Mouse (Mus musculus): ENCODE measurements around the gene Fam193a.

DNA sequence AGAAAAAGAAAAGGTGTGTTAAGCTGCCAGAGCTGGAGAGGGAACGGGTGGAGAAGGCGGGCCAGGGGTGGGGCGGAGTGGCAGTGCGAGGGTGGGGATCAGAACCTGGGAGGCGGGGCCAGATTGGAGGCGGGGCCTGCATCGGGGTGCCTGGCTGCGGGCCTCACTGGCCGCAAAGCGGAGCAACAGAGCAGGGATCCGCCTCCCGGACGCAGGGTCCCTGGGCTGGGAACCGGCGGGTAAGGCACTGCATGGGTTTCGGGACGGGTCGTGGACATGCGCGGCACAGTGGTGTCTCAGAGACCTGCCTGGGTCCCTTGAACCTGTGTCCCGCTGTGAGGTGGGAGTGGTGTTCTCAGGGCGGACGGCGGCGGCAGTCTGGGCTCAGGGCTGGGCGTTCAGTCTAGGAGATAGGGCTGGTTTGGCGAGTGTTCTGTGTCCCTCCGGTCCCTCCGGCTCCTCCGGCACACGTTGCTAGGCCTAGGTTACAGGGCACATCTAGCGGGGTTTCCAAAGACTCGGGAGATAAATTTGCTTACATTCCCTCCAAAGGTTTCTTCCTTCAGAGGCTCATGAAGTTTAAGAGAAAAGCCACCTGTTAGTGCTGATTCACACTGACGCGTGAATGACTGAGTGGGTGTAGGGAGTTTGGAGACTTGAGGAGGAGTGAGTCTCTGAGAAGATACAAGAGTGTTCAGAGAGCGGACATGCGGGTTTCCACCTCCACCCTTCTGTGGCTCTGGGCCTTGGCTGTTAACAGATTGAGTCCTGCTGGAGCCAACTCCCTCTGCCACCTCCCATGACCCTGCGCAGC lies 156.1 kb downstream of the Fam193a start, which contains the start of gene Sh3bp2:
- no peak for TF ChIP-seq CTCF (IDR thresholded peaks at IDR 0.05; ENCODE audit: insufficient read depth, low read length)
- peak; percentile 73; the same call in 1 of the 2 replicates for TF ChIP-seq POLR2A (IDR thresholded peaks at IDR 0.05; ENCODE audit: borderline replicate concordance, extremely low read depth, low read depth, low read length)
